Mouse (Mus musculus): ENCODE measurements around the gene Ifngr1. TPM values are rescaled to one million over a fixed set of nuclear protein-coding genes. Genes with fewer than 3 reads are reported as not detected.
"Not testable (repeated sequence)": the region's sequence is repeated elsewhere in the genome, so short reads cannot be mapped to it uniquely, and the experiment has no call there.

The Ifngr1 gene
- polyA plus RNA-seq, 1 experiment from 2014 or later: 69.2 TPM

DNA sequence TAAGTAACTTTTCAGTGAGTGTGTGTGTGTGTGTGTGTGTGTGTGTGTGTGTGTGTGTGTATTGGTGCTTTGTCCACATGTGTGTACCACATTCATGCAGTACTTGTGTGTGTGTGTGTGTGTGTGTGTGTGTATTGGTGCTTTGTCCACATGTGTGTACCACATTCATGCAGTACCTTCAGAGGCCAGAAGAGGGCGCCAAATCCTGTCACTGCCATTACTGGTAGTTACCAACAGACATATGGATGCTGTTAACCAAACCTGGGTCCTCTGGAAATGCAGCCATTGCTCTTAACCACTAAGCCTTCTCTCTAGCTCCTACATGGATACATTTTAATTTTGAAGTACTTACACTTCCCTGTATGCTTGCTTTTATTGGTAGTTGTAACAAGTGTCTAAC is 9.8 kb downstream of the Ifngr1 start:
- not testable (repeated sequence) for H3K27me3 ChIP-seq (ENCODE audit: insufficient read depth, low read length); H3K4me2 ChIP-seq (ENCODE audit: low read length); DNase-seq (ENCODE audit: low spot score); H3K4me1 ChIP-seq (replicated peaks; ENCODE audit: insufficient read depth, low read length); ATAC-seq (replicated peaks; ENCODE audit: low FRiP score, low read depth); H3K4me3 ChIP-seq (replicated peaks; ENCODE audit: low read depth, low read length); H3K27ac ChIP-seq; H3K9me3 ChIP-seq (replicated peaks; ENCODE audit: low read length); H3K9ac ChIP-seq (ENCODE audit: low read depth, low read length)
- peak; percentile 62 for TF ChIP-seq CTCF (IDR thresholded peaks at IDR 0.05; ENCODE audit: low read depth)
- H3K36me3 ChIP-seq (ENCODE audit: insufficient read depth, low read length): peaks cover 55% of the 10 kb centered on the region
- WGBS: 35% methylated on average over 1 of the region's 1 CpGs

DNA sequence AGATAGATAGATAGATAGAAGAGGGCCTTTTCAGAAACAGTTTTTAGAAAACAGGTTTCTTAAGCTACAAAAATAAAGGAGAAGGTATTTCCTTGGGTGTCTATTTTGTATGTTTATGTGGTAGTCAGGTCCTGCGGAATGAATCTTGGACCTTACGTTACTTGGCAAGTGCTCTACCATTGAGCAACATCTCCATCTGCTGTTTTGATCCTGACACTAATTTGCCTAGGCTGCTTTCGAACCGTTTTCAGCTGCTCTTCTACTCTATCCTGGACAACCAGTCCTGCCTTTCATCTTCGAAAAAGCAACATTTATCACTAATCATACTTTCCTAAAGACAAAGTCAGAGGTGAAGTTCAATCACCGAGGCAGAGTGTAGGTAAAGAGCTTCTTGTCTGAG is 11.5 kb downstream of the Ifngr1 start:
- Histone ChIP-seq H3K9me3 (replicated peaks; ENCODE audit: low read length) (no peaks in the 10 kb centered on the region), H3K4me1 (replicated peaks; ENCODE audit: insufficient read depth, low read length) (no peaks in the 10 kb centered on the region), H3K4me2 (ENCODE audit: low read length) (no peak overlapping the region), H3K27ac (no peak overlapping the region), H3K27me3 (ENCODE audit: insufficient read depth, low read length) (no peaks in the 10 kb centered on the region), H3K9ac (ENCODE audit: low read depth, low read length) (no peak overlapping the region), H3K36me3 (ENCODE audit: insufficient read depth, low read length) (peaks cover 58% of the 10 kb centered on the region), H3K4me3 (replicated peaks; ENCODE audit: low read depth, low read length) (no peak overlapping the region)
- no peak for TF ChIP-seq CTCF (IDR thresholded peaks at IDR 0.05; ENCODE audit: low read depth)
- no peak for DNase-seq (ENCODE audit: low spot score)
- WGBS: 89% methylated on average over 6 of the region's 6 CpGs
- no peak for ATAC-seq (replicated peaks; ENCODE audit: low FRiP score, low read depth)

DNA sequence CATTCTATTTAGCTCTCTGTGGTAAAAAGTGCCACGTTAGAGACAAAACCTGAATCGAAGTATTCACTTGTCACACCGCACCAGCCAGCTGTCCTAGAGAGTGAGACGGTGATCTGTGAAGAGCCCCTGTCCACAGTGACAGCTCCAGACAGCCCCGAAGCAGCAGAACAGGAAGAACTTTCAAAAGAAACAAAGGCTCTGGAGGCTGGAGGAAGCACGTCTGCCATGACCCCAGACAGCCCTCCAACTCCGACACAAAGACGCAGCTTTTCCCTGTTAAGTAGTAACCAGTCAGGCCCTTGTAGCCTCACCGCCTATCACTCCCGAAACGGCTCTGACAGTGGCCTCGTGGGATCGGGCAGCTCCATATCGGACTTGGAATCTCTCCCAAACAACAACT is 17.4 kb downstream of the Ifngr1 start:
- no peak for DNase-seq (ENCODE audit: low spot score)
- H3K36me3 ChIP-seq (ENCODE audit: insufficient read depth, low read length): peaks cover 41% of the 10 kb centered on the region

DNA sequence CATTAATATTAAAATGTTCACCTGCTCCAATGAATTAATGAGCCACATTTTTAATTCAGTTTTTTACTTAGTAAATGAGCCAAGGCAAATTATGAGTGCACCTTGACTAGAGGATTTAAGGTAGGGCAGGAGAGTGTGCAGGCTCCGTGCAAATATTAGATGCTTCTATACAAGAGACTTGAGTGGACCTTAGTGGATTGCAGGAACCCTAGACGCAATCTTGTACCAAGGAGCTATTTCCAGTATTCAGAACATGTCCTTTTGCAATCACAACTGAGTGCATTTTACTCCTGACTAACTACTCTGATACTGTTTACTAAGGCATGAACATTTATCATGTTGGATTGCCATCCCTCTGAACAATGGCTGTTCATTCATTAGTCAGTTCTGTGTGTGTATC is 19.9 kb downstream of the Ifngr1 start:
- Histone ChIP-seq H3K4me3 (replicated peaks; ENCODE audit: low read depth, low read length) (no peak overlapping the region), H3K9ac (ENCODE audit: low read depth, low read length) (no peak overlapping the region), H3K27ac (no peak overlapping the region), H3K9me3 (replicated peaks; ENCODE audit: low read length) (no peaks in the 10 kb centered on the region), H3K27me3 (ENCODE audit: insufficient read depth, low read length) (no peaks in the 10 kb centered on the region), H3K4me2 (ENCODE audit: low read length) (no peak overlapping the region), H3K36me3 (ENCODE audit: insufficient read depth, low read length) (peaks cover 17% of the 10 kb centered on the region; the same call in 1 of the 2 replicates), H3K4me1 (replicated peaks; ENCODE audit: insufficient read depth, low read length) (no peaks in the 10 kb centered on the region)
- no peak for ATAC-seq (replicated peaks; ENCODE audit: low FRiP score, low read depth)
- 50% methylated on average over 2 of the region's 2 CpGs for WGBS
- no peak for DNase-seq (ENCODE audit: low spot score)
- TF ChIP-seq CTCF (IDR thresholded peaks at IDR 0.05; ENCODE audit: low read depth): no peak

More for the DNA sequence above, 17.4 kb downstream of the Ifngr1 start:
- no peak for ATAC-seq (replicated peaks; ENCODE audit: low FRiP score, low read depth)
- Histone ChIP-seq H3K9ac (ENCODE audit: low read depth, low read length) (no peak overlapping the region), H3K9me3 (replicated peaks; ENCODE audit: low read length) (no peaks in the 10 kb centered on the region), H3K4me1 (replicated peaks; ENCODE audit: insufficient read depth, low read length) (no peaks in the 10 kb centered on the region), H3K4me3 (replicated peaks; ENCODE audit: low read depth, low read length) (no peak overlapping the region), H3K27me3 (ENCODE audit: insufficient read depth, low read length) (no peaks in the 10 kb centered on the region), H3K4me2 (ENCODE audit: low read length) (no peak overlapping the region), H3K27ac (no peak overlapping the region)
- 63% methylated on average over 14 of the region's 14 CpGs for WGBS
- no peak for TF ChIP-seq CTCF (IDR thresholded peaks at IDR 0.05; ENCODE audit: low read depth)

DNA sequence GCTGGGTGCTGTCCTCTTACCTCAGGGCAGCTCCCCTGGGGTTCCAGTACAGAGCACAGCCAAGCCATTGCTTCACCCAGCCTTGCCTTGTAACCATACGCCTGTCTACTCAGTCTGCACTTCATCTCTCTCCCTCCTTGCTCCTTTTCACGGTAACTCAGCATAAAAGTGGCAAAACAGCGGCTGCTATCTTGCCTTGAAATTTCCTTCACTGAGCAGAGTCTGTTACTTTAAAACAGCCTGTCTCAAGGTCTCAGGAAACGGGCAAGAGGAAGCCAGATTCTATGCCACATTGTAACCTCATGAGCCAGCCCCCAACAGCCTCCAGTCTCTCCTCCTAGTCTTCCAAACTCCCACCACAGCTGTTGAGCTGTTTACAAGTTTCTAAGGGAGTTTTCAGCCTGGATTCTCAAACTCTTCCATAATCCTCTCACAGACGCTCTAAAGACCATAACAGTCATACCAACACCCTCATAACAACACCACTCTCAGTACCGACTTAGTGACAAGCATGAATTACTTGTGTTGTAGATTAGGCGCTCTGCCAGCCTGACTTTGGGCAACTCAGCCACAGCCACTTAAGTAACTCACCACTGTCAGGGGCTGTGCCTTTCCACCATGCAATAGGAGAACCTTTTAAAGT is 21.5 kb downstream of the Ifngr1 start:
- H3K36me3 ChIP-seq (ENCODE audit: insufficient read depth, low read length): peaks cover 11% of the 10 kb centered on the region; the same call in 1 of the 2 replicates
- no peaks in the 10 kb centered on the region for H3K9me3 ChIP-seq (replicated peaks; ENCODE audit: low read length)
- H3K4me3 ChIP-seq (replicated peaks; ENCODE audit: low read depth, low read length): no peak overlapping the region
- TF ChIP-seq CTCF (IDR thresholded peaks at IDR 0.05; ENCODE audit: low read depth): no peak
- 37% methylated on average over 7 of the region's 7 CpGs for WGBS
- no peak overlapping the region for H3K4me2 ChIP-seq (ENCODE audit: low read length)
- H3K27me3 ChIP-seq (ENCODE audit: insufficient read depth, low read length): no peaks in the 10 kb centered on the region
- H3K9ac ChIP-seq (ENCODE audit: low read depth, low read length): no peak overlapping the region
- DNase-seq (ENCODE audit: low spot score): peak; percentile 17
- no peaks in the 10 kb centered on the region for H3K4me1 ChIP-seq (replicated peaks; ENCODE audit: insufficient read depth, low read length)
- ATAC-seq (replicated peaks; ENCODE audit: low FRiP score, low read depth): no peak
- H3K27ac ChIP-seq: peak overlapping the region; percentile 67; the same call in 1 of the 2 replicates

DNA sequence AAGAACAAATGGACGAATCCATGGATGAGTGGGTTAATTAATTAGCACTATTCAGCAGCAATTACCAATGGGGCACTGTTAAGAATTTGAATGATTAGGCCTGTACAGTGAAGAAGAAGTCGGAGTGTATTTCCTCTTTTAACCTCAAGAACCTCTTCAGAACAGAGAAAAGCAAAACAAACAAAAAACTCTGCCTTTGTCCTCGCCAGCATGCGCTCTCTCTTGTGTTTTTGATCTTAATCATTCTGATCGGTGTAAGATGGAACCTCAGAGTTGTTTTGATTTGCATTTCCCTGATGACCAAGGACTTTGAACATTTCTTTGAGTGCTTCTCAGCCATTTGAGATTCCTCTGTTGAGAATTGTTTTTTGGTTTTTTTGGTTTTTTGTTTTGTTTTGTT is 28.0 kb downstream of the Ifngr1 start:
- H3K27ac ChIP-seq: no peak overlapping the region
- H3K4me3 ChIP-seq (replicated peaks; ENCODE audit: low read depth, low read length): no peak overlapping the region
- no peaks in the 10 kb centered on the region for H3K9me3 ChIP-seq (replicated peaks; ENCODE audit: low read length)
- WGBS: 65% methylated on average over 5 of the region's 5 CpGs
- ATAC-seq (replicated peaks; ENCODE audit: low FRiP score, low read depth) (no peak), DNase-seq (ENCODE audit: low spot score) (no peak)
- TF ChIP-seq CTCF (IDR thresholded peaks at IDR 0.05; ENCODE audit: low read depth): no peak
- no peak overlapping the region for H3K9ac ChIP-seq (ENCODE audit: low read depth, low read length)
- no peaks in the 10 kb centered on the region for H3K27me3 ChIP-seq (ENCODE audit: insufficient read depth, low read length)
- no peaks in the 10 kb centered on the region for H3K4me1 ChIP-seq (replicated peaks; ENCODE audit: insufficient read depth, low read length)
- no peaks in the 10 kb centered on the region for H3K36me3 ChIP-seq (ENCODE audit: insufficient read depth, low read length)
- H3K4me2 ChIP-seq (ENCODE audit: low read length): no peak overlapping the region

Measured in kidney, postnatal 0 days (tissue).